Mouse (Mus musculus): ENCODE measurements at regions not wholly inside any gene's neighbourhood (a gene's known extent, or its start where the extent isn't known, plus 50 kb on each side); places are given as distances from the start of the nearest gene placed in this dataset.

GRCm38 (mm10) chr9:30754826-30755225 is 167.4 kb downstream of the Adamts15 start:
- TF ChIP-seq CTCF (IDR thresholded peaks at IDR 0.05; ENCODE audit: control insufficient read depth, insufficient read depth, insufficient replicate concordance, low read depth, low read length) (no peak), POLR2A (IDR thresholded peaks at IDR 0.05; ENCODE audit: control insufficient read depth, low read depth, low read length) (no peak)

Measured in testis, adult 2 months (tissue).